Comparison of ENCODE assay signal across 25 mouse cellular contexts in the genomic region with DNA sequence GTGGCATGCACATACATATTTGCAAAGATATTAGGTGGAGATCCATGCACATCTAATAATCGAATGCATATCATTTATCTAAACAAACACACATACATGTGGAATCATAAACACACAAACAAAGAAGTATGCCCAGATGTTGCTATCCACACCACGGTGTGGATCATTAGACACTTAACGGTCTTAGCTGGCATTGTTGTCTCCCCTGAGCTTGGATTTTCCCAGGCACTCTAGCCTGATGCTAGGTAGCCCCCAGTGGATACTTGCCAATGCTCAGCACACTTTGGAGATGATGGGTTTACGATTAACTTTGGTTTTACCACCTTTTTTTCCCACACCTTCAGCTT.
A peak's percentile ranks its signal among the peaks of the same experiment; 100 is the strongest.
DNase-seq lines count a peak whose midpoint lies in the region; ATAC-seq and TF ChIP-seq lines count a peak whose summit lies in the region.
"Had no signal": no experiment of that assay in that cellular context is flagged by ENCODE, and none has a peak within 500 bp of the region (broad histone marks: within the 10 kb centered on the region; RNA-seq: fewer than 3 reads in every experiment).

No protein-coding gene starts in this region.

- TF ChIP-seq EP300 in heart, postnatal 0 days (IDR thresholded peaks at IDR 0.05; ENCODE audit: low read depth): no peak

- no peak overlapping the region for H3K4me3 ChIP-seq in gastrocnemius, adult 2 months
- no peak overlapping the region for H3K4me3 ChIP-seq in heart, postnatal 0 days (ENCODE audit: low read depth, low read length)
- no peak overlapping the region for H3K4me3 ChIP-seq in lung, embryonic 15.5 days
- no peak overlapping the region for H3K4me3 ChIP-seq in stomach, embryonic 15.5 days (replicated peaks)
- H3K4me3 ChIP-seq: embryonic facial prominence, embryonic 12.5 days; forebrain, embryonic 10.5 days; forebrain, embryonic 15.5 days; heart, embryonic 10.5 days; hindbrain, embryonic 15.5 days; midbrain, embryonic 15.5 days had no signal

- no peak overlapping the region for H3K4me2 ChIP-seq in heart, postnatal 0 days (ENCODE audit: low read depth, low read length)
- no peak overlapping the region for H3K4me2 ChIP-seq in lung, embryonic 15.5 days
- H3K4me2 ChIP-seq in stomach, embryonic 15.5 days: no peak overlapping the region
- H3K4me2 ChIP-seq: embryonic facial prominence, embryonic 12.5 days; forebrain, embryonic 15.5 days; hindbrain, embryonic 15.5 days; lung, embryonic 14.5 days; midbrain, embryonic 15.5 days had no signal

- H3K36me3 ChIP-seq in heart, postnatal 0 days (replicated peaks; ENCODE audit: control insufficient read depth, insufficient read depth, low read length): no peaks in the 10 kb centered on the region
- H3K36me3 ChIP-seq in lung, embryonic 15.5 days: no peaks in the 10 kb centered on the region
- no peaks in the 10 kb centered on the region for H3K36me3 ChIP-seq in stomach, embryonic 15.5 days
- H3K36me3 ChIP-seq: embryonic facial prominence, embryonic 12.5 days; forebrain, embryonic 10.5 days; forebrain, embryonic 15.5 days; G1E; heart, embryonic 10.5 days; hindbrain, embryonic 15.5 days; midbrain, embryonic 15.5 days had no signal

- no peak for DNase-seq in gastrocnemius, adult 2 months
- DNase-seq in gastrocnemius, postnatal 14 days: no peak
- no peak for DNase-seq in heart, postnatal 0 days (ENCODE audit: low spot score)
- DNase-seq in heart, postnatal 4 days: no peak
- no peak for DNase-seq in lung, postnatal 10 days
- DNase-seq in embryo, embryonic 11 days: no peak
- DNase-seq: adrenal gland, adult 8-10 months; cerebellum, adult 8-10 months; cerebellum, postnatal 25 days; kidney, adult 11 months; kidney, postnatal 10 days; liver; right cerebral cortex, postnatal 25 days had no signal

- H3K9ac ChIP-seq in heart, postnatal 0 days (replicated peaks; ENCODE audit: low read depth, low read length): no peak overlapping the region
- H3K9ac ChIP-seq in lung, embryonic 15.5 days: no peak overlapping the region
- no peak overlapping the region for H3K9ac ChIP-seq in stomach, embryonic 15.5 days
- H3K9ac ChIP-seq: embryonic facial prominence, embryonic 12.5 days; forebrain, embryonic 15.5 days; hindbrain, embryonic 15.5 days; liver, embryonic 14.5 days; lung, embryonic 14.5 days; midbrain, embryonic 15.5 days had no signal

- H3K27me3 ChIP-seq in heart, postnatal 0 days (ENCODE audit: control insufficient read depth, insufficient read depth, low read length): no peaks in the 10 kb centered on the region
- no peaks in the 10 kb centered on the region for H3K27me3 ChIP-seq in lung, embryonic 15.5 days
- no peaks in the 10 kb centered on the region for H3K27me3 ChIP-seq in stomach, embryonic 15.5 days (replicated peaks)
- H3K27me3 ChIP-seq: embryonic facial prominence, embryonic 12.5 days; forebrain, embryonic 15.5 days; hindbrain, embryonic 15.5 days; midbrain, embryonic 15.5 days had no signal

- no peaks in the 10 kb centered on the region for H3K9me3 ChIP-seq in heart, postnatal 0 days (replicated peaks; ENCODE audit: control insufficient read depth, low read length)
- H3K9me3 ChIP-seq in lung, embryonic 15.5 days: no peaks in the 10 kb centered on the region
- H3K9me3 ChIP-seq in stomach, embryonic 15.5 days: no peaks in the 10 kb centered on the region
- H3K9me3 ChIP-seq: embryonic facial prominence, embryonic 12.5 days; forebrain, embryonic 10.5 days; forebrain, embryonic 15.5 days; G1E; heart, embryonic 10.5 days; hindbrain, embryonic 15.5 days; midbrain, embryonic 15.5 days had no signal

- peak overlapping the region; percentile 46; the same call in 1 of the 2 replicates for H3K27ac ChIP-seq in gastrocnemius, adult 2 months
- H3K27ac ChIP-seq in heart, postnatal 0 days (ENCODE audit: low read depth): peak overlapping the region; percentile 64
- H3K27ac ChIP-seq in lung, embryonic 15.5 days: peak overlapping the region; percentile 7; the same call in 1 of the 2 replicates
- peak overlapping the region; percentile 82; the same call in 1 of the 2 replicates for H3K27ac ChIP-seq in stomach, embryonic 15.5 days
- H3K27ac ChIP-seq: embryonic facial prominence, embryonic 12.5 days; forebrain, embryonic 15.5 days; heart, embryonic 10.5 days; hindbrain, embryonic 15.5 days; liver, embryonic 14.5 days; midbrain, embryonic 15.5 days had no signal

- no peak for TF ChIP-seq CTCF in gastrocnemius, adult 2 months (IDR thresholded peaks at IDR 0.05)
- no peak for TF ChIP-seq CTCF in heart, postnatal 0 days (IDR thresholded peaks at IDR 0.05; ENCODE audit: low read depth)

- H3K4me1 ChIP-seq in heart, postnatal 0 days (ENCODE audit: control insufficient read depth, insufficient read depth): peaks cover 21% of the 10 kb centered on the region
- peaks cover 42% of the 10 kb centered on the region for H3K4me1 ChIP-seq in lung, embryonic 15.5 days
- peaks cover 25% of the 10 kb centered on the region for H3K4me1 ChIP-seq in stomach, embryonic 15.5 days
- H3K4me1 ChIP-seq: forebrain, embryonic 15.5 days; hindbrain, embryonic 15.5 days; midbrain, embryonic 15.5 days had no signal

- intact Hi-C loops in gastrocnemius, adult 2 months (cut with DNase I): no loop called here
- intact Hi-C loops in gastrocnemius, postnatal 14 days (cut with DNase I; ENCODE audit: low total_unique reads): no loop called here

- WGBS in heart, postnatal 0 days: 86% methylated on average over 4 of the region's 4 CpGs
- 78% methylated on average over 4 of the region's 4 CpGs for WGBS in lung, embryonic 15.5 days
- WGBS in stomach, embryonic 15.5 days: 70% methylated on average over 4 of the region's 4 CpGs

- no peak for ATAC-seq in heart, postnatal 0 days (ENCODE audit: insufficient read depth, low read depth)
- no peak for ATAC-seq in lung, embryonic 15.5 days (ENCODE audit: borderline replicate concordance, extremely low read depth, low FRiP score, low TSS enrichment)
- ATAC-seq in stomach, embryonic 15.5 days (ENCODE audit: insufficient read depth, low FRiP score, low read depth): no peak
- ATAC-seq: forebrain, embryonic 15.5 days; inflammation-experienced regulatory T-cells, adult 6 months; midbrain, embryonic 15.5 days had no signal

Comparison
In these comparisons a context has a peak if more than half of its experiments do, and no peak if none do; other contexts are left out.
1. H3K27ac ChIP-seq: peak in every context shown above with its lines; median percentile 82 in stomach, embryonic 15.5 days; 64 in heart, postnatal 0 days; 46 in gastrocnemius, adult 2 months; 7 in lung, embryonic 15.5 days.